Mouse (Mus musculus) thymus, postnatal 10 days (tissue): ENCODE measurements around the gene Ppp6r1.
"Not testable (repeated sequence)": the region's sequence is repeated elsewhere in the genome, so short reads cannot be mapped to it uniquely, and the experiment has no call there.

ENCODE experiments used
- DNase-seq, 2 experiments: peaks; one replicate each; pipeline ENCODE4 v3.0.0; 2021; ENCODE audit warnings: low spot score in 2 of 2

The Ppp6r1 gene

DNA sequence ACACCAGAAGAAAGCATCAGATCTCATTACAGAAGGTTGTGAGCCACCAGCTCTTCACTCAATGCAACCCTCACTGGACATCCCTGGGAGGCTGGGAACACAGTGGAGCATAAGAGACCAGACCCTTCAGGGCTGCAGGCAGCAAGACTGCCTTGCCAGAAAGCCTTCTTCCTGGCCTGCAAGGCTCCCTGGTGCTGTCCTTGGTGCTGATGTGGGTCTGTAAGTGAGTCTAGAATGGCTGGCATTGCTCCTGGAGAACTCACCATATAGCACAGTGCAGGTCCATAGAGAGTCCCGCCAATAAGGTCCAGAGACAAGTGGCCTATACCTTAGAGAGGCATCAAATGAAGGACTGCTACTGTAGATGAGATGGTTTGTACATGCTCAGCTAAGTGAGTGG, 38.8 kb downstream of the Ppp6r1 start:
- DNase-seq, result peak in 1 of 2 experiments; percentile 60

DNA sequence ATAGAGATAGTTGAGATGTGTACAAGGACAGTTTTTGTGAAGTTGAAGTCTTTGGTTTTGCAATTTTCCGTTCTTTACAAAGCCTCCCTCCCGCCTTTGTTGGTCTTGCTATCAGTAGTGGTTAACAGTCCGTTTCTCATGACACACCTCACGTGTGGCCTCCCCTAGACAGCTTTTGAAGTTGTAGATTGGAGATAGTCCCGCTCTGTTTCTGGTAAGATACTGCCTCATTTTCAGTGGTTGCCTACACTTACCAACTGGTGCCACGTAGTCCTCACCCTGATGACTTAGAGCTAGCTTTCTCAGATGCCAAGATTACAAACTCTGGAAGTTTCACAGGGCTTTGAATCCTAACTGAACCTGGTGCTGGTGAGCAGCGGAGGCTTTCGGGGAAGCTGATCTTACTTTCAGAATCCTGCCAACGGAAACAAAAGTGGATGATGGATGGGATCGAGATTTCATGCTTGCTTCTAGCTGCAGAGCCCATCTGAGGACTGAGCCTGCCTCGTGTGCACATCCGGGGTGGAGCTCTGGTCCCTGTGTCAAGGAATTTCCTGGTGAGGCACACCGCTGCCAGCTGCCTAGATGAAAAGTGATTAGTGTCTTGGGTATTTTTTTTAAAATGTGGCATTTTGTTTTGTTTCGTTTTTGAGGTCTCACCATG, 44.9 kb downstream of the Ppp6r1 start:
- DNase-seq, result no peak

DNA sequence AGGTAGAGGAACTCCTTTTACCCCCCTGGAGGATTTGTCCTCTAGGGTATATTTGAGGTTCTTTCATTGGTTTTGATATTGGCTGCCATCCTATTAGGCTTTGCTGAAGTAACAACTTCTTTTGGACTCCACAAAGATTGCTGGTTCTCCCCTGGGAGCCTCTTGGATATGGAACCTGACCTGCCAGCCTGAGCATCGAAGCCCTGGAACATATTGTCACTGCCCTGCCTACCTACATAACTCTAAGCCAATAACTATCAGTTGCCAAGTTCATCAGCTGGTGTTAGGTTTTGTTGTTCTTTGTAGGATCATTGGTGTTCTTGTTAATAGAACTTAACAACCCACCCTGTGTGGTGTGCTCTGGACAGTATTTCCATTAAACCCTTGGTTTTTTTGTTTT, 45.9 kb downstream of the Ppp6r1 start:
- DNase-seq, result no peak

DNA sequence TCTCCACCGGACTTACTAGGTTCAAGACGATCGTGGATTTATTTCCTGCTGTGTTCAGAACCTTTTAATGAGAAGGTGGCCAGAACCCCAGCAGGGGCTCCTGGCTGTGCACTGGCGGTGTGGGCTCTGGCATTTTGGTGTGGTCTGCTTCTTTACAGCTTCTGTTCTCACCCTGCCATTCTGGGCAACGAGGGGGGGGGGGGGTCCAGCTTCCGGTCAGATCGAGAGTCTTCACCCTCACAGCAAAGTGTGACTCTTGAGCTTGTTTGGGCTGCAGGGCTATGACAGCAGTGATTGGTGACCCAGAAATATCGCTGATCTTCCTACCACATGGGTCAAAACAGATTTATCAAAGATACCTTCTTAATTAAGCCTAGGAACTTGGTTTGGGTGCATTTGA, 46.4 kb downstream of the Ppp6r1 start:
- DNase-seq, result no peak

DNA sequence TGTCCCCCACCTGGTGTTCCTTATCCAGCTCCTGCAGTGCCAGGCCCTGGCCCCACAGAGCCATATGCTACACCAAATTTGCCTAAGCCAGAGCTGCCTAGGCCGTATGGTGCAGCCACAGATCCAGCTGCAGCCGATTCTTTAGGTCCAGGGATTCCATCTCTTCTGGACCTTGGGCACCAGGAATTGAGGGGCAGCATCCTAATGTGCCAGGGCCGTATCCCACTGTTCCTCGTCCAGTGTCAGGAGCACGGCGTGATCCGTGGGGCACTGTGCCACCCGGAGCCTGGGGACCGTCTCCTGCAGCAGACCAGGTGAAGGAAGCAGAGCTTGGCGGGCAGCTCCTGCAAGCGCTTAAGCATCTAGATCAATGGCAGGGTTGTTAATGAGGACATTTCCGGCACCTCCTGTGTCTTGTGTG, 46.9 kb downstream of the Ppp6r1 start:
- no peak for DNase-seq

DNA sequence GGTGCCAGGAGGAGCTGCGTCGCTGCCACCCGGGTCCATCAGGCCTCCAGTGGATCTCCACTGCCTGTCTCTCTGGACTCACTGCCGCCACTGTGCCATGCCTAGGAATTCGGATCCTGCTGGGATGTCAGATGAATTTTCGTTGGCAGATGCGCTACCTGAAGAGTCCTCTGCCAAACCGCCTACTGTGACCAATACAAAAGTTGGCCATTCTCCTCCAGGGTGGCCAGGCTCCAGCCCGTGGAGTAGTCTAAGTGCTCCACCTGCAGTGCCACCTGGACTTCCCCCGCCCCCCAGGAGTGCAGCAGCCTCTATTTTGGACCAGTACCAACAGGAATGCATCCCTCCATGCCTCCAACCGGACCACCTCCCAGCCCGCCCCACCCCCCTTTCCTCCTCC, 47.3 kb downstream of the Ppp6r1 start:
- DNase-seq, result no peak

GRCm38 (mm10) chr7:4608002-4608401, 50.8 kb downstream of the Ppp6r1 start:
- no peak for DNase-seq

GRCm38 (mm10) chr7:4603873-4604272, 54.9 kb downstream of the Ppp6r1 start, which contains the start of gene Ptprh:
Ptprh (minus strand) TSS chr7:4604041.
- DNase-seq, result no peak

DNA sequence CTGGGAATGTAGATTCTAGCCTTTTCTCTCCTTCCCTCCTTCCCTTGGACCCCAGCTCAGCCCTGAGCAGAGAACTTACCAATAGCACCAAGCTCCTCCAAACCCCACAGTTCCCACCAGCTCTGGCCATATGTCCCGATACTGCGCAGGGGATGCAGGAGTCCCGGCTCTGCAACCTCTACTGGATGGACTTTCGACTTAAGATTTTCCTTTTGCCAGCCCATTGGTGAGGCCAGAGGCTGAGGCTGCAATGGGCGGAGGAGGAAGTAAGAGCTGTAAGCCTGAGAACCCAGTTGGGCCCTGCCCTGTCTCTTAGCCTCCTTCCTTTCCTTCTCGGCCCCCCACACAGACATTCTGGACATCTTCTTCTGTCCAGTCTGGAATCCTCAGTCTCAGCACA, 55.9 kb downstream of the Ppp6r1 start:
- no peak for DNase-seq

GRCm38 (mm10) chr7:4597046-4597445, 61.8 kb downstream of the Ppp6r1 start:
- not testable (repeated sequence) for DNase-seq
